Mouse (Mus musculus): ENCODE results near the gene Adh6a. TPM values are rescaled to one million over a fixed set of nuclear protein-coding genes. Genes with fewer than 3 reads are reported as not detected.

Gene Adh6a
- total and polyA plus RNA-seq, 3 experiments = not detected

DNA sequence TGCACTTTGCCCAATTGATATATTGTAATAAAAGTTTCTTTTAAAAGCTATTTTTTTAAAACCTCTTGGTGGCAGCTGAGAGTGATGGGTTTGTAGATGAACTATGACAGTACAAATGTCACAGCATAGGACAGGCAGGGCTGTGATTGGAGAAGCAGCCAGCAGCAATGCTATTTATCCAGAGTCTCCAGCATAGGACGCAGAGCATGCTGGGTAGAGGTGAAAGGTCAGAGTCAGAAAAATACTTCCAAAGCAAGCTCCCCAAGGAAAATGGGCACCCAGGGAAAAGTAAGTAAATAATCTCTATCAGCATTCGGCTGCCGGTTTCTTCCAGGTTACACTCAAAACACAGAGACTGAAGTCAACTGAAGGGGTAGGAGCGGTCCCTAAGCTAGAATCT is 60.8 kb downstream of the Adh6a start:
- dilution Hi-C loops (cut with MboI; ENCODE audit: extremely low pct_ligation_motif_present, extremely low pct_unique_long_range_greater_than_20kb, low sequenced_read_pairs) = no loop called here
- no peak for TF ChIP-seq NELFE (IDR thresholded peaks at IDR 0.05; ENCODE audit: low read depth, low read length)
- TF ChIP-seq CHD2 (IDR thresholded peaks at IDR 0.05; ENCODE audit: low read length) = no peak
- TF ChIP-seq MAFK (IDR thresholded peaks at IDR 0.05; ENCODE audit: insufficient replicate concordance, low read length) = no peak
- no peak for TF ChIP-seq ZKSCAN1 (IDR thresholded peaks at IDR 0.05; ENCODE audit: borderline replicate concordance, low read depth, low read length)
- no peak for TF ChIP-seq GABPA (IDR thresholded peaks at IDR 0.05; ENCODE audit: insufficient replicate concordance, low read depth, low read length)
- DNase-seq (ENCODE audit: extremely low read depth) = no peak

DNA sequence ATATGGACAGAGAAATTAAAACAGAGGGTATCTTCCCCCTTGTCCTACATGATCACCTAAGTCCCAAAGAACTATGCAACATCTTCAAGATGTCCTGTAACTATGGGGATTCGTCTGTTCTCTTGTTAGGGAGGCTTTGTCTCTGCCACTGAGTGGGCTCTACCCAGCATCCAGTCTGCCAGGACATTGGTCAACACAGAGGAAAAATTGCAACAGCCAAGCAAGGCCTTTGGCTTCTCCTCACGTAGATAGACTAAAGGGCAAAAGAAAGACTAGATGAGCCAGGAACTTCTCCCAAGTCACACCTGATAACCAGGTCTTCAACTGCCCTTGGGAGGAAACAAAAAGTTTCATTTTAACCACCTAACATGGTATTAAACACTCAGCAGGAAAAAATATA is 62.1 kb downstream of the Adh6a start:
- Histone ChIP-seq H3K36me3 (replicated peaks in 1 of 2; ENCODE audit: control insufficient read depth in 1 of 2, insufficient read depth in 1 of 2, low read length in 1 of 2) (no peaks in the 10 kb centered on the region), H3K4me1 (ENCODE audit: control insufficient read depth in 1 of 2, insufficient read depth in 2 of 2) (no peaks in the 10 kb centered on the region), H3K9me3 (replicated peaks; ENCODE audit: low read length) (no peaks in the 10 kb centered on the region), H3K27me3 (replicated peaks) (no peaks in the 10 kb centered on the region), H3K4me2 (ENCODE audit: insufficient read depth, low read depth, poor library complexity, severe bottlenecking) (no peak overlapping the region), H3K27ac (ENCODE audit: insufficient read depth, low read depth) (no peak overlapping the region), H3K79me2 (replicated peaks; ENCODE audit: control insufficient read depth, extremely low read depth, insufficient read depth, poor library complexity, severe bottlenecking) (no peaks in the 10 kb centered on the region), H3K9ac (ENCODE audit: insufficient read depth, low read depth) (no peak overlapping the region), H3K4me3 (replicated peaks in 1 of 3; ENCODE audit: low read depth in 2 of 3, low read length in 2 of 3, poor library complexity in 1 of 3) (no peak overlapping the region)
- no peak for TF ChIP-seq JUN (IDR thresholded peaks at IDR 0.05; ENCODE audit: insufficient read depth, low read depth, low read length)
- TF ChIP-seq SIN3A (IDR thresholded peaks at IDR 0.05; ENCODE audit: low read length) = no peak
- no peak for TF ChIP-seq MAZ (IDR thresholded peaks at IDR 0.05; ENCODE audit: low read depth, low read length)
- no peak for TF ChIP-seq GABPA (IDR thresholded peaks at IDR 0.05; ENCODE audit: insufficient replicate concordance, low read depth, low read length)
- no peak for TF ChIP-seq CTCF (conservative IDR thresholded peaks at IDR 0.05 in 1 of 2, IDR thresholded peaks at IDR 0.05 in 1 of 2; ENCODE audit: low read depth in 2 of 2, low read length in 2 of 2)
- TF ChIP-seq ETS1 (conservative IDR thresholded peaks at IDR 0.05; ENCODE audit: low read depth, low read length) = no peak
- no peak for TF ChIP-seq E2F4 (IDR thresholded peaks at IDR 0.05; ENCODE audit: insufficient replicate concordance, low read depth, low read length)
- TF ChIP-seq ZMIZ1 (IDR thresholded peaks at IDR 0.05; ENCODE audit: low read depth, low read length) = no peak
- no peak for TF ChIP-seq TCF12 (IDR thresholded peaks at IDR 0.05; ENCODE audit: low read depth, low read length)
- no peak for TF ChIP-seq MEF2A (IDR thresholded peaks at IDR 0.05; ENCODE audit: borderline replicate concordance, low read depth, low read length)
- TF ChIP-seq NRF1 (IDR thresholded peaks at IDR 0.05; ENCODE audit: low read depth, low read length) = no peak
- no peak for DNase-seq (ENCODE audit: extremely low read depth)
- in situ Hi-C loops (cut with MboI; ENCODE audit: low pct_ligation_motif_present, low pct_unique_long_range_greater_than_20kb, low sequenced_read_pairs) (no loop called here), dilution Hi-C loops (cut with MboI; ENCODE audit: extremely low pct_ligation_motif_present, extremely low pct_unique_long_range_greater_than_20kb, low sequenced_read_pairs) (no loop called here)

More for the DNA sequence above, 60.8 kb downstream of the Adh6a start:
- Histone ChIP-seq H3K27ac (ENCODE audit: insufficient read depth, low read depth) (no peak overlapping the region), H3K4me1 (ENCODE audit: control insufficient read depth in 1 of 2, insufficient read depth in 2 of 2) (no peaks in the 10 kb centered on the region), H3K27me3 (replicated peaks) (no peaks in the 10 kb centered on the region), H3K79me2 (replicated peaks; ENCODE audit: control insufficient read depth, extremely low read depth, insufficient read depth, poor library complexity, severe bottlenecking) (no peaks in the 10 kb centered on the region), H3K36me3 (replicated peaks in 1 of 2; ENCODE audit: control insufficient read depth in 1 of 2, insufficient read depth in 1 of 2, low read length in 1 of 2) (no peaks in the 10 kb centered on the region), H3K9me3 (replicated peaks; ENCODE audit: low read length) (no peaks in the 10 kb centered on the region), H3K9ac (ENCODE audit: insufficient read depth, low read depth) (no peak overlapping the region), H3K4me3 (replicated peaks in 1 of 3; ENCODE audit: low read depth in 2 of 3, low read length in 2 of 3, poor library complexity in 1 of 3) (no peak overlapping the region), H3K4me2 (ENCODE audit: insufficient read depth, low read depth, poor library complexity, severe bottlenecking) (no peak overlapping the region)
- in situ Hi-C loops (cut with MboI; ENCODE audit: low pct_ligation_motif_present, low pct_unique_long_range_greater_than_20kb, low sequenced_read_pairs) = no loop called here

Other genes with a start within 250 kb of the Adh6a start
- gene 1110002E22Rik, start 248.2 kb upstream of the Adh6a start, total RNA-seq (2012; rRNA removed) = 1.3 and 2.0 TPM in 2 replicates
- 0.43 and 0.66 TPM in 2 replicates for gene 1110002E22Rik, start 248.2 kb upstream of the Adh6a start, total RNA-seq (2014; rRNA removed)
- gene 1110002E22Rik, start 248.2 kb upstream of the Adh6a start, polyA plus RNA-seq (2012; ENCODE audit: insufficient read length, low read depth) = 2.3 and 2.6 TPM in 2 replicates
- 0.13 TPM in 1 of 2 replicates, not detected in the other for gene Gm5105, start 245.9 kb upstream of the Adh6a start, total RNA-seq (2012; rRNA removed)
- gene Gm5105, start 245.9 kb upstream of the Adh6a start, total RNA-seq (2014; rRNA removed) = not detected in 2 replicates
- not detected in 2 replicates for gene Gm5105, start 245.9 kb upstream of the Adh6a start, polyA plus RNA-seq (2012; ENCODE audit: insufficient read length, low read depth)
- 38.0 and 43.9 TPM in 2 replicates for gene Trmt10a, start 169.8 kb upstream of the Adh6a start, total RNA-seq (2012; rRNA removed)
- gene Trmt10a, start 169.8 kb upstream of the Adh6a start, total RNA-seq (2014; rRNA removed) = 31.6 and 33.1 TPM in 2 replicates
- 65.7 and 90.4 TPM in 2 replicates for gene Trmt10a, start 169.8 kb upstream of the Adh6a start, polyA plus RNA-seq (2012; ENCODE audit: insufficient read length, low read depth)
- gene Mttp, start 168.3 kb upstream of the Adh6a start, total RNA-seq (2012; rRNA removed) = 4.0 and 4.5 TPM in 2 replicates
- 6.2 and 6.3 TPM in 2 replicates for gene Mttp, start 168.3 kb upstream of the Adh6a start, total RNA-seq (2014; rRNA removed)
- gene Mttp, start 168.3 kb upstream of the Adh6a start, polyA plus RNA-seq (2012; ENCODE audit: insufficient read length, low read depth) = 5.9 and 6.0 TPM in 2 replicates
- not detected in 2 replicates for gene 4930579F01Rik, start 119.5 kb upstream of the Adh6a start, total RNA-seq (2012; rRNA removed)
- gene 4930579F01Rik, start 119.5 kb upstream of the Adh6a start, total RNA-seq (2014; rRNA removed) = not detected in 2 replicates
- gene 4930579F01Rik, start 119.5 kb upstream of the Adh6a start, polyA plus RNA-seq (2012; ENCODE audit: insufficient read length, low read depth) = not detected in 2 replicates
- gene Adh7, start 95.5 kb upstream of the Adh6a start, total RNA-seq (2012; rRNA removed) = not detected in 2 replicates
- not detected in 2 replicates for gene Adh7, start 95.5 kb upstream of the Adh6a start, total RNA-seq (2014; rRNA removed)
- not detected in 2 replicates for gene Adh7, start 95.5 kb upstream of the Adh6a start, polyA plus RNA-seq (2012; ENCODE audit: insufficient read length, low read depth)
- 0.13 TPM in 1 of 2 replicates, not detected in the other for gene Adh1, start 52.3 kb upstream of the Adh6a start, total RNA-seq (2012; rRNA removed)
- gene Adh1, start 52.3 kb upstream of the Adh6a start, total RNA-seq (2014; rRNA removed) = not detected in 2 replicates
- gene Adh1, start 52.3 kb upstream of the Adh6a start, polyA plus RNA-seq (2012; ENCODE audit: insufficient read length, low read depth) = not detected in 2 replicates
- not detected in 2 replicates for gene Adh6b, start 28.5 kb downstream of the Adh6a start, total RNA-seq (2012; rRNA removed)
- gene Adh6b, start 28.5 kb downstream of the Adh6a start, total RNA-seq (2014; rRNA removed) = not detected in 2 replicates
- not detected in 2 replicates for gene Adh6b, start 28.5 kb downstream of the Adh6a start, polyA plus RNA-seq (2012; ENCODE audit: insufficient read length, low read depth)
- gene Adh4, start 102.2 kb downstream of the Adh6a start, total RNA-seq (2012; rRNA removed) = 0.21 and 0.25 TPM in 2 replicates
- not detected in 2 replicates for gene Adh4, start 102.2 kb downstream of the Adh6a start, total RNA-seq (2014; rRNA removed)
- not detected in 2 replicates for gene Adh4, start 102.2 kb downstream of the Adh6a start, polyA plus RNA-seq (2012; ENCODE audit: insufficient read length, low read depth)
- 384 TPM in 2 replicates for gene Adh5, start 129.8 kb downstream of the Adh6a start, total RNA-seq (2012; rRNA removed)
- gene Adh5, start 129.8 kb downstream of the Adh6a start, total RNA-seq (2014; rRNA removed) = 468 and 489 TPM in 2 replicates
- 487 and 508 TPM in 2 replicates for gene Adh5, start 129.8 kb downstream of the Adh6a start, polyA plus RNA-seq (2012; ENCODE audit: insufficient read length, low read depth)
- gene Metap1, start 176.2 kb downstream of the Adh6a start, total RNA-seq (2012; rRNA removed) = 77.9 and 97.6 TPM in 2 replicates
- gene Metap1, start 176.2 kb downstream of the Adh6a start, total RNA-seq (2014; rRNA removed) = 163 and 183 TPM in 2 replicates
- 143 and 154 TPM in 2 replicates for gene Metap1, start 176.2 kb downstream of the Adh6a start, polyA plus RNA-seq (2012; ENCODE audit: insufficient read length, low read depth)
- 490 and 629 TPM in 2 replicates for gene Eif4e, start 212.9 kb downstream of the Adh6a start, total RNA-seq (2012; rRNA removed)
- gene Eif4e, start 212.9 kb downstream of the Adh6a start, total RNA-seq (2014; rRNA removed) = 590 and 677 TPM in 2 replicates
- 850 and 889 TPM in 2 replicates for gene Eif4e, start 212.9 kb downstream of the Adh6a start, polyA plus RNA-seq (2012; ENCODE audit: insufficient read length, low read depth)